Mouse (Mus musculus) forebrain, embryonic 11.5 days (tissue): ENCODE results near the gene Clec1b. TPM values are rescaled to one million over a fixed set of nuclear protein-coding genes. Genes with fewer than 3 reads are reported as not detected.

Experiments used
- ATAC-seq: fragments of 200-750 bp; cut with Nextera tagmentation; replicated peaks from 2 replicates; pipeline ENCODE4 v1.8.0; 2017; ENCODE audit warnings: moderate TSS enrichment; ENCODE audit not compliant: low FRiP score
- DNase-seq: peaks from one replicate; pipeline ENCODE4 v3.0.0-alpha.2; 2017; ENCODE audit warnings: low spot score
- H3K27ac ChIP-seq: fragments of 300-500 bp; sonication (generic); 2 replicates; pipeline ENCODE4 v1.5.1; 2014; ENCODE audit warnings: low read depth, low read length
- H3K27me3 ChIP-seq: fragments of 300-500 bp; sonication (generic); 2 replicates; pipeline ENCODE4 v1.6.1; 2014; ENCODE audit warnings: mild to moderate bottlenecking, low read length, mixed read lengths; ENCODE audit not compliant: control insufficient read depth, insufficient read depth
- H3K36me3 ChIP-seq: fragments of 300-500 bp; sonication (generic); 2 replicates; pipeline ENCODE4 v1.6.1; 2014; ENCODE audit warnings: mild to moderate bottlenecking, low read length, moderate library complexity, mixed read lengths; ENCODE audit not compliant: control insufficient read depth, insufficient read depth
- H3K4me1 ChIP-seq: fragments of 300-500 bp; sonication (generic); replicated peaks from 2 replicates; pipeline ENCODE4 v1.6.1; 2014; ENCODE audit warnings: low read length, mixed read lengths; ENCODE audit not compliant: control insufficient read depth, insufficient read depth
- H3K4me2 ChIP-seq: fragments of 300-500 bp; sonication (generic); 2 replicates; pipeline ENCODE4 v1.6.1; 2014; ENCODE audit warnings: low read depth, mild to moderate bottlenecking, low read length, moderate library complexity, mixed read lengths; ENCODE audit not compliant: severe bottlenecking
- H3K4me3 ChIP-seq: fragments of 300-500 bp; sonication (generic); 2 replicates; pipeline ENCODE4 v1.5.1; 2014; ENCODE audit warnings: low read depth, low read length
- H3K9ac ChIP-seq: fragments of 300-500 bp; sonication (generic); 2 replicates; pipeline ENCODE4 v1.6.1; 2014; ENCODE audit warnings: low read length
- H3K9me3 ChIP-seq: fragments of 300-500 bp; sonication (generic); 2 replicates; pipeline ENCODE4 v1.6.1; 2016; ENCODE audit warnings: low read length, mixed read lengths; ENCODE audit not compliant: control insufficient read depth
- WGBS: fragments of 180-500 bp; shearing (Covaris S2); extraction: QIAGEN DNeasy Blood & Tissue Kit; methylation state at CpG from one replicate; pipeline ENCODE4 v1.1.7; 2014; 5-methylcytosine and 5-hydroxymethylcytosine counted together
- polyA plus RNA-seq: library from polyadenylated mRNA; unstranded; fragments of >200 nt; fragmentation: Nextera tagmentation; extraction: Ambion mirVana; gene quantifications from 2 replicates; pipeline ENCODE4 v1.2.1, GENCODE M21; 2014

Clec1b gene
- polyA plus RNA-seq, 1 experiment from 2014 or later = 7.5 TPM

- DNase-seq (no peak), ATAC-seq (0 out of 2 replicates have a peak, but pooled peaks have one; percentile 5)
- no peak overlapping the region for H3K9ac ChIP-seq
- WGBS = 77% methylated on average over 4 of the region's 4 CpGs
- H3K27me3 ChIP-seq = no peaks in the 10 kb centered on the region
- no peaks in the 10 kb centered on the region for H3K36me3 ChIP-seq
- no peak overlapping the region for H3K4me2 ChIP-seq
- no peak overlapping the region for H3K27ac ChIP-seq
- H3K4me3 ChIP-seq = no peak overlapping the region
- H3K4me1 ChIP-seq = no peaks in the 10 kb centered on the region
- no peaks in the 10 kb centered on the region for H3K9me3 ChIP-seq
These were observed 26.1 kb downstream of the Clec1b start for GRCm38 (mm10) chr6:129423040-129423733.

- Histone ChIP-seq H3K4me1 (no peaks in the 10 kb centered on the region), H3K4me3 (no peak overlapping the region), H3K36me3 (no peaks in the 10 kb centered on the region), H3K27me3 (no peaks in the 10 kb centered on the region), H3K9ac (no peak overlapping the region), H3K27ac (no peak overlapping the region), H3K9me3 (no peaks in the 10 kb centered on the region), H3K4me2 (no peak overlapping the region)
- WGBS = 26% methylated on average over 1 of the region's 1 CpGs
- DNase-seq (peak; percentile 86), ATAC-seq (peak; percentile 88)
These were observed 26.6 kb downstream of the Clec1b start for GRCm38 (mm10) chr6:129423734-129424072.

- DNase-seq (no peak), ATAC-seq (no peak)
- H3K4me2 ChIP-seq = no peak overlapping the region
- H3K9me3 ChIP-seq = no peaks in the 10 kb centered on the region
- H3K4me3 ChIP-seq = no peak overlapping the region
- no peaks in the 10 kb centered on the region for H3K27me3 ChIP-seq
- H3K27ac ChIP-seq = no peak overlapping the region
- H3K36me3 ChIP-seq = no peaks in the 10 kb centered on the region
- H3K4me1 ChIP-seq = no peaks in the 10 kb centered on the region
- H3K9ac ChIP-seq = no peak overlapping the region
- whole genome bisulfite sequencing = 85% methylated on average over 5 of the region's 5 CpGs
These were observed 28.1 kb downstream of the Clec1b start for GRCm38 (mm10) chr6:129425217-129425616.

- H3K9ac ChIP-seq = no peak overlapping the region
- no peaks in the 10 kb centered on the region for H3K27me3 ChIP-seq
- no peak overlapping the region for H3K4me3 ChIP-seq
- no peak overlapping the region for H3K27ac ChIP-seq
- ATAC-seq (no peak), DNase-seq (no peak)
- no peak overlapping the region for H3K4me2 ChIP-seq
- H3K4me1 ChIP-seq = no peaks in the 10 kb centered on the region
- H3K36me3 ChIP-seq = no peaks in the 10 kb centered on the region
- no peaks in the 10 kb centered on the region for H3K9me3 ChIP-seq
- 37% methylated on average over 5 of the region's 5 CpGs for WGBS
These were observed 28.7 kb downstream of the Clec1b start for GRCm38 (mm10) chr6:129425812-129426211.

GRCm38 (mm10) chr6:129427281-129427680 is 30.2 kb downstream of the Clec1b start:
- DNase-seq = no peak
- Histone ChIP-seq H3K4me3 (no peak overlapping the region), H3K4me2 (no peak overlapping the region), H3K27me3 (no peaks in the 10 kb centered on the region), H3K9me3 (no peaks in the 10 kb centered on the region), H3K27ac (no peak overlapping the region), H3K9ac (no peak overlapping the region), H3K36me3 (no peaks in the 10 kb centered on the region), H3K4me1 (no peaks in the 10 kb centered on the region)
- no peak for ATAC-seq
- WGBS = 82% methylated on average over 4 of the region's 4 CpGs

- H3K27me3 ChIP-seq = no peaks in the 10 kb centered on the region
- ATAC-seq = no peak
- 54% methylated on average over 5 of the region's 5 CpGs for WGBS
These were observed 37.1 kb downstream of the Clec1b start for GRCm38 (mm10) chr6:129434239-129434638.

GRCm38 (mm10) chr6:129436025-129436424 is 38.9 kb downstream of the Clec1b start:
- Histone ChIP-seq H3K4me2 (no peak overlapping the region), H3K36me3 (no peaks in the 10 kb centered on the region), H3K4me3 (no peak overlapping the region), H3K9ac (no peak overlapping the region), H3K9me3 (no peaks in the 10 kb centered on the region), H3K27ac (no peak overlapping the region), H3K4me1 (no peaks in the 10 kb centered on the region), H3K27me3 (no peaks in the 10 kb centered on the region)
- ATAC-seq (no peak), DNase-seq (no peak)
- 92% methylated on average over 3 of the region's 3 CpGs for WGBS

More at GRCm38 (mm10) chr6:129434239-129434638, 37.1 kb downstream of the Clec1b start:
- Histone ChIP-seq H3K36me3 (no peaks in the 10 kb centered on the region), H3K4me2 (no peak overlapping the region), H3K4me1 (no peaks in the 10 kb centered on the region), H3K9me3 (no peaks in the 10 kb centered on the region), H3K27ac (no peak overlapping the region), H3K9ac (no peak overlapping the region), H3K4me3 (no peak overlapping the region)
- DNase-seq = no peak

- no peak overlapping the region for H3K4me2 ChIP-seq
- 88% methylated on average over 2 of the region's 2 CpGs for WGBS
- H3K27ac ChIP-seq = no peak overlapping the region
These were observed 40.9 kb downstream of the Clec1b start for GRCm38 (mm10) chr6:129438033-129438432.

GRCm38 (mm10) chr6:129449743-129450142 is 52.6 kb downstream of the Clec1b start:
- Histone ChIP-seq H3K9ac (no peak overlapping the region), H3K4me1 (no peaks in the 10 kb centered on the region), H3K27ac (no peak overlapping the region), H3K27me3 (no peaks in the 10 kb centered on the region), H3K36me3 (no peaks in the 10 kb centered on the region), H3K9me3 (no peaks in the 10 kb centered on the region), H3K4me2 (no peak overlapping the region), H3K4me3 (no peak overlapping the region)
- DNase-seq = no peak
- 85% methylated on average over 6 of the region's 6 CpGs for WGBS
- no peak for ATAC-seq

More at GRCm38 (mm10) chr6:129438033-129438432, 40.9 kb downstream of the Clec1b start:
- ATAC-seq (no peak), DNase-seq (no peak)
- H3K27me3 ChIP-seq = no peaks in the 10 kb centered on the region
- no peaks in the 10 kb centered on the region for H3K9me3 ChIP-seq
- no peak overlapping the region for H3K9ac ChIP-seq
- no peaks in the 10 kb centered on the region for H3K4me1 ChIP-seq
- H3K36me3 ChIP-seq = no peaks in the 10 kb centered on the region
- H3K4me3 ChIP-seq = no peak overlapping the region
